Mouse (Mus musculus) ES-CJ7 (cell line): ENCODE measurements around the gene Ppp2r3c.
A peak's percentile ranks its signal among the peaks of the same experiment; 100 is the strongest.
"Not testable (repeated sequence)": the region's sequence is repeated elsewhere in the genome, so short reads cannot be mapped to it uniquely, and the experiment has no call there.

Experiments used
- DNase-seq: peaks from one replicate; pipeline ENCODE4 v3.0.0; 2011; ENCODE audit warnings: low read depth, low spot score

Gene Ppp2r3c

DNA sequence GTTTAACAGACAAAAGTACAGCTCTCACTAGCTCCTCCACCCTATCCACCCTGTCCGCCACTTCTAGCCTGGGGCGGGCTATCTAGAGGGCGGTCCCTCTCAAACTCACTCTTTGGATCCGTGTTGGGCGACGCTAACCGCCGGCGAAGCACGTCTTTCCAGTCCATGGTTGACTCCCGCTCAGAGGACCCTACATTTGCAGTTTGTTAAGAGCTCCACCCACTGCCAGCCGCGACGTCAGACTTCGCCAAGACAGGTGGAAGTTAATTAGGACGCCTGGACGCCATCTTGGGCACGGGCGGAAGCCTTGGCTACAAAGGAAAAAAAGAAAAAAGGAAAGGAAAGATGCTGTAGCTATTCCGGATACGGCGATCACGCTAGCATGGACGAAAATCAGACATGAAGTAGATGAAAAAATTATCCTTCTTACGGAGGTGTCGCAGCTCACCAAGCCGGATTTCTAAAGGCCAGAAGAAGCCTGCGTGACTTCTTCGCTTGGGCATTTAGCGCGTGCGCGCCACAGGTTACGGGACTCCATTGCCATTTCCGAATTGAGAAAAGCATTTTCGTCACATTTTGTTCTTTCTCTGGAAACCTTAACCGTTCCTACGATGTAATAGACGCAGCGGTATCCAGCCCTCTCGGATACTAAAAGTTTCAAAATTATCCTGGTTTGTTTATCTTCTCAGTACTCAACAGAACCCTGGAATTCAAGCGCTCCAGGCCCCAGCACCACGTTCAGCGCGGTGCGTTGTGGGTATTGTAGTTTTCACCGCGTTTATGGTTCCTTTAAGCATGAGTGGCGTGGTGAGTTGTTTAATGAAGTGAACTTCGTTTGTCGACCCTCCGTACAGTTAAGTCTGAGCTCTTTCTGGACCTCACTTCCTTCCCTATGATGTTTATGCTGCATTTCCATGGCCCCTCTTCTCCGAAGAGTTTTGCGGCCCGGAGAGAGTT, at the start of gene Ppp2r3c:
Ppp2r3c (minus strand) TSS at position 514 of the 957 bp plus-strand sequence.
- peak; percentile 97 for DNase-seq

DNA sequence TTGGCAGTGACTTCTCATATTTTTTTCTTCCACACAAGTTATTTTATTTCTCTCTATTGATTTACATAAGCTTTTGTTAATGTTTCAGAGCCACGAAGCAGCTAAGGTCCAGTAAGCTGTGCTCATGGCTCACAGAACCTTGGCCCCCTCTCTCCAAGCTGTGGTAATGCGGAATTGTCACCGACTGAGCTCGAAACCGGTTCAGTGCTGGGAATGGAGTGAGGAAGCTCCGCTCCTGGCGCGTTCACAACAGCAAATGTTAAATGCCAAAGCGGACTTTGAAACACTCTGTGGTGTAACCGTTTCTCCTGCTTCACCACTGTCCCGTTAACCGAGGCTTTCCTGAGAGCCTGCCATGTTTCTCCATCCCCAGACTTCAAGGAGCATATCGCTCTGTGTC, 41.8 kb upstream of the Ppp2r3c start:
- peak; percentile 48 for DNase-seq

DNA sequence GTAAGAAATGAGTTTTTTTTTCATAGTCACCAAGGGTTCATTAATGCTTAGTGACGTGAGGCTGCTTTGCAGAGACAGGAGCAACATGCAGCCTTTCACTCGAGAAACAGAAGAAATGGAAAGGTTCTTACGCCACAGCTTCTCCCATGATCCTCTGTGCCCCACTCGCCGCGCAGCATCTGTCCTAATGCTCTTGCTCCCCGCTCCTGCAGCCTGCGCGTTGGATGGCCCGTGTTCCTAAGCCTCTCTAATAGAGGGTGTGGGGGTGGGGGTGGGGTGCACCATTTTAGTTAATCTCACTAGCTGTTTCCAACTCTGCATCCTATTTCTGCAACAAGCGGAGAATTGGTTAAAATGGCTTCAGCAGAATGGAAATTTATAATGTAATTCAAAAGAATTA, 41.2 kb upstream of the Ppp2r3c start:
- peak; percentile 43 for DNase-seq

DNA sequence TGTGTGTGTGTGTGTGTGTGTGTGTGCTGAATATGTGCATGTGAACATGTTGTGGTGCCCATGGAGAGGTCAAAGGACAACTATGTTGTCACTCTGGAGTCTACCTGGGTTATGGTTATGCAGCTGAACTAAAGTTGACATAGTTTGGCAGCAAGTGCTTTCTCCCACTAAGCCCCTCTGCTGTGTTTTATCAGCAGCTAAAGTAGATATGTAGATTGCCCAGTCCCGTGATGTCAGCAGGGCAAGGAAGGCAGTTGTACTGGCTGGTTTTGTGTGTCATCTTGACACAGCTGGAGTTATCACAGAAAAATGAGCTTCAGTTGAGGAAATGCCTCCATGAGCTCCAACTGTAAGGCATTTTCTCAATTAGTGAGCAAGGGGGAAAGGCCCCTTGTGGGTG, 40.2 kb upstream of the Ppp2r3c start:
- DNase-seq: not testable (repeated sequence)

DNA sequence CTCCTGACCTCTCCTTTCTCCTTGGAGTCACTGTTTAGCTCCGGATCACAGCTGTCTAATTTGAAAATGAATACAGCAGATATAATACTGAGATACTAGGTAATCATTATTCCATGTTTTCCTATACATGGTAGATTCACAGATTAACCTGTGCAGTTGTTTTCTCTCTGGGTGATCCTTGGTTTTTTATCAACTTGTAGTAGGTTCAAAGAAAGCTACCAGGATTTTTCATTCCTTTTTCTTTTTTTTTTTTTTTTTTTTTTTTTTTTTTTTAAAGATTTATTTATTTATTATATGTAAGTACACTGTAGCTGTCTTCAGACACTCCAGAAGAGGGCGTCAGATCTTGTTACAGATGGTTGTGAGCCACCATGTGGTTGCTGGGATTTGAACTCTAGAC, 35.7 kb upstream of the Ppp2r3c start:
- not testable (repeated sequence) for DNase-seq

DNA sequence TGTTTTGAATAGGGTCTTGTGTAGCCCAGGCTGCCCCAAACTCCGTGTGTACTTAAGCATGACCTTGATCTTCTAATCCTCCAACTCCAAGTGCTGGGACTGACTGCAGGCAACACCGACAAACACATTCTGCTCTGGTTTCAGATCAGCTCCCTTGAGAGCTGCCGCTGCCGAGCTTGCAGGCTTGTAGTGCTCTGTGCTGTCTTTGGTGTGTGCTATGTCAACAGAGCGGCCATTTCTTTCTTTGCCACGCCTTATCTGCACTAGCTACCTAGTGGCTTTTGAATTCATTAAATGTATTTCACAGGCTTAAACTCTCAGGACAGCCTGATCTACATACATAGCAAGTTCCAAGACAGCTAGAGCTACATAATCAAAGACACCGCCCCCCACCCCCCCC, 30.9 kb upstream of the Ppp2r3c start:
- no peak for DNase-seq

GRCm38 (mm10) chr12:55329351-55329750, 26.6 kb upstream of the Ppp2r3c start:
- DNase-seq: no peak

DNA sequence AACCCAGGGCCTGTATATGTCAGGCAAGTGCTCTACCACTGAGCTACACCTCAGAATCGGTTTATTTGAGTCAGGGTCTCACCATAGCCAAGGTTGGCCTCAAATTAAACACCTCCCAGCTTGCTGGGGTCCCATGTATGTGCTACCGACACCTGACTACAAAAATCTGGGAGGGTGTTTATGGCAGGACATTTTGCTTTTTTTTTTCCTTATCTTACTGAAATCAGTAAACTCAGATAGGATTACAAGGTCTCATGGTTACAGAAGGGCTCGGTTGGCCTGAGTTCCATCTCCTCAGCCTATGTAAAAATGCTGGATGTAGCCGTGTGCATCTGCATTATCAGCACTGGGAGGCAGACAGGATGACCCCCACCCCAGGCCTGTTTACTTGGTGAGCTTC, 26.0 kb upstream of the Ppp2r3c start:
- DNase-seq: no peak

DNA sequence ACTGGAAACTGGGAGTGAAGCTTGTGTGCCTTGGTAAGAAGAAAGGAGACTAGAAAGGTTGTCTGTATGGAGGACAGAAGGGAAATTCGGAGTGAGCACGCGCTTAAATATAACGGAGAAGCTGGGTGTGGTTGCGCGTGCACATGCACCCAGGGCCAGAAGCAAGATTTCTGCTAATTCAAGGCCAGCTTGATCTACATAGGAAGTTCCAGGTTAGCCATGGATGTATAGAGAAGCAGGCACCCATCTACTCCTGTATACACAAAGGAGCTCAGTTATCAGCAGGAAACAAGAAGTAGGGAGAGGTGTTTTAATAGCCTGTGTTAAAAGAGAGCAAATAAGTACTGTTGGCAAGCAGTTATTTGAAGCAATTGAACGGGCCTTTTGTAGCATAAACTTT, 22.9 kb upstream of the Ppp2r3c start:
- no peak for DNase-seq

- peak; percentile 20 for DNase-seq
These were observed 19.0 kb upstream of the Ppp2r3c start for GRCm38 (mm10) chr12:55321642-55322291.

- peak; percentile 91 for DNase-seq
These were observed 12.4 kb upstream of the Ppp2r3c start for GRCm38 (mm10) chr12:55315192-55315591.

GRCm38 (mm10) chr12:55313901-55314300, 11.1 kb upstream of the Ppp2r3c start:
- DNase-seq: peak; percentile 54

DNA sequence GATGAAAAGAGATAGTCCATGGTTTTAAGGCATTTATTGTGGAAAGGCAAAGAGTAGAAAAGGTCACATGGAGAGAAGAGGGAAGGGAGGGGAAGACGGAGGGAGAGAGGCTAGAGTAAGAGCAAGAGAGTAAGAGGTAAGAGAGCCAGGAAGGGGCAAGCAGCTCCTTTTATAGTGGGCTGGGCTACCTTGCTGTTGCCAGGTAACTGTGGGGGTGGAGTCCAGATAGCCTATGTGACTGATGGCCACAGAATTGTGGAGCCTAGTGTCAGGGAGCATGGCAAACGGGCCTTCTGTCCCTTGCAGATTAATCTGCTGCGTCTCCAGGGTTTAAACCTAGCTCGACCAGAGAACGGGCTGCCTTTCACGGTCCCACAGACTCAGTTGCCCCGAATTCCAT, 9.0 kb upstream of the Ppp2r3c start:
- DNase-seq: peak; percentile 25

DNA sequence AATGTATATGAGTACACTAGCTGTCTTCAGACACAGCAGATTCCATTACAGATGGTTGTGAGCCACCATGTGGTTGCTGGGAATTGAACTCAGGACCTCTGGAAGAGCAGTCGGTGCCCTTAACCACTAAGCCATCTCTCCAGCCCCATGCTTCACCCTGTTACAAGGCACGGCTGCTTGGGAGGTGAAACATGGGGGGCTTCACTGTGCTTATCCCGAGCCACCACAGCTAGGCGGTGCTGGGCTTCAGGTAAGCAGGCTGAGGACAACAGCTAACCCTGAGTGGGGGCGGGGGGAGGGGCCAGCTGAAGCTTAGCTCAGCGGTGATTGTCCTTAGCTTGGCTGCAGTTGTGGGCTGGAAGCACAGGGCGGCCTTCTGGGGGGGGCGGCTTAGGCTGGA, 6.7 kb upstream of the Ppp2r3c start:
- DNase-seq: peak; percentile 24

- DNase-seq: no peak
These were observed 5.9 kb upstream of the Ppp2r3c start for GRCm38 (mm10) chr12:55308731-55309130.

- no peak for DNase-seq
These were observed 4.8 kb upstream of the Ppp2r3c start for GRCm38 (mm10) chr12:55307566-55307965.

GRCm38 (mm10) chr12:55306371-55306770, 3.6 kb upstream of the Ppp2r3c start:
- peak; percentile 34 for DNase-seq

- DNase-seq: no peak
These were observed 1.1 kb downstream of the Ppp2r3c start for GRCm38 (mm10) chr12:55301472-55302300.

GRCm38 (mm10) chr12:55300820-55301351, 1.9 kb downstream of the Ppp2r3c start:
- no peak for DNase-seq

DNA sequence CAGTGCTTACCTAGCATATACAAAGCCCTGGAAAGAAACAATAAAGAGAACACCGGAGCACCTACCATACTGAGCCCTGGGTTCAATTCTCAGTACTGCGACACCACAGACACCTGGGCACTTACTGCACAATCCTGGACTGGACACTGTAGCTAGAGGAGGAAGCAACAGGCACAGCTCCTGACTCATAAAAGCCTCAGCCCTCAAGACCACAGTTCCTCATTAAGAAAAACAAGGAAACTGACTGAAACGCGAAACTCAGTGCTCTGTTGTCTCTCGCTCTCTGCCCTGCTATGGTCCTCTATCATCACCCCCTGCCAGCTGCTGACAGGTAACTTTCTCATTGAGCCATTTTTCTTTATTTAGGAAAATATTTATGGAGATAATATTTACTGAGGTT, 3.5 kb downstream of the Ppp2r3c start, which contains the start of gene 1110008L16Rik:
1110008L16Rik (plus strand) TSS at position 242 of the 400 bp plus-strand sequence.
- no peak for DNase-seq

GRCm38 (mm10) chr12:55298112-55298511, 4.7 kb downstream of the Ppp2r3c start:
- no peak for DNase-seq
